Mouse (Mus musculus) spleen, adult 12 weeks (tissue): ENCODE results near the gene Mapt.

ENCODE experiments used
- DNase-seq: peaks from one replicate; pipeline ENCODE4 v3.0.0; 2022; ENCODE audit warnings: low spot score

Mapt gene

GRCm38 (mm10) chr11:104275765-104276164 is 44.6 kb downstream of the Mapt start:
- DNase-seq, result no peak

GRCm38 (mm10) chr11:104278222-104278621 is 47.0 kb downstream of the Mapt start:
- DNase-seq, result no peak

- no peak for DNase-seq
Measured at GRCm38 (mm10) chr11:104279049-104279448, 47.9 kb downstream of the Mapt start.

- DNase-seq, result no peak
Measured at GRCm38 (mm10) chr11:104279538-104279937, 48.3 kb downstream of the Mapt start.

- DNase-seq, result no peak
Measured at GRCm38 (mm10) chr11:104281501-104281900, 50.3 kb downstream of the Mapt start.

GRCm38 (mm10) chr11:104287113-104287512 is 55.9 kb downstream of the Mapt start:
- no peak for DNase-seq

- DNase-seq, result no peak
Measured at GRCm38 (mm10) chr11:104288835-104289198, 57.6 kb downstream of the Mapt start.

- DNase-seq, result peak; percentile 27
Measured at GRCm38 (mm10) chr11:104289199-104290031, 58.2 kb downstream of the Mapt start.

GRCm38 (mm10) chr11:104292443-104293220 is 61.4 kb downstream of the Mapt start:
- no peak for DNase-seq

- DNase-seq, result peak; percentile 31
Measured at GRCm38 (mm10) chr11:104293241-104293640, 62.1 kb downstream of the Mapt start.

GRCm38 (mm10) chr11:104295145-104295544 is 64.0 kb downstream of the Mapt start:
- DNase-seq, result no peak

- DNase-seq, result no peak
Measured at GRCm38 (mm10) chr11:104295656-104296055, 64.5 kb downstream of the Mapt start.

GRCm38 (mm10) chr11:104297671-104298070 is 66.5 kb downstream of the Mapt start:
- no peak for DNase-seq

GRCm38 (mm10) chr11:104302628-104303027 is 71.4 kb downstream of the Mapt start:
- no peak for DNase-seq

GRCm38 (mm10) chr11:104303088-104303960 is 72.1 kb downstream of the Mapt start:
- no peak for DNase-seq

GRCm38 (mm10) chr11:104305711-104306110 is 74.5 kb downstream of the Mapt start:
- DNase-seq, result no peak

GRCm38 (mm10) chr11:104306483-104306882 is 75.3 kb downstream of the Mapt start:
- DNase-seq, result no peak

- DNase-seq, result no peak
Measured at GRCm38 (mm10) chr11:104307136-104307535, 75.9 kb downstream of the Mapt start.

- DNase-seq, result no peak
Measured at GRCm38 (mm10) chr11:104309377-104310225, 78.4 kb downstream of the Mapt start.

- DNase-seq, result no peak
Measured at GRCm38 (mm10) chr11:104310226-104310887, 79.2 kb downstream of the Mapt start.

GRCm38 (mm10) chr11:104311643-104312042 is 80.5 kb downstream of the Mapt start:
- no peak for DNase-seq
